Mouse (Mus musculus) T-helper 17 cell (primary cell): ENCODE data around the gene Cdk1.

Experiments
- in situ Hi-C, 2 experiments: fragments of 300-600 bp; cut with MboI, MseI; formaldehyde crosslinking; loops; 1 replicate in 1 of 2; 2 replicates in 1 of 2; pipeline ENCODE4 v1.15.1; 2025; ENCODE audit warnings: high pct_unique_total_duplicates in 2 of 2

The Cdk1 gene

DNA sequence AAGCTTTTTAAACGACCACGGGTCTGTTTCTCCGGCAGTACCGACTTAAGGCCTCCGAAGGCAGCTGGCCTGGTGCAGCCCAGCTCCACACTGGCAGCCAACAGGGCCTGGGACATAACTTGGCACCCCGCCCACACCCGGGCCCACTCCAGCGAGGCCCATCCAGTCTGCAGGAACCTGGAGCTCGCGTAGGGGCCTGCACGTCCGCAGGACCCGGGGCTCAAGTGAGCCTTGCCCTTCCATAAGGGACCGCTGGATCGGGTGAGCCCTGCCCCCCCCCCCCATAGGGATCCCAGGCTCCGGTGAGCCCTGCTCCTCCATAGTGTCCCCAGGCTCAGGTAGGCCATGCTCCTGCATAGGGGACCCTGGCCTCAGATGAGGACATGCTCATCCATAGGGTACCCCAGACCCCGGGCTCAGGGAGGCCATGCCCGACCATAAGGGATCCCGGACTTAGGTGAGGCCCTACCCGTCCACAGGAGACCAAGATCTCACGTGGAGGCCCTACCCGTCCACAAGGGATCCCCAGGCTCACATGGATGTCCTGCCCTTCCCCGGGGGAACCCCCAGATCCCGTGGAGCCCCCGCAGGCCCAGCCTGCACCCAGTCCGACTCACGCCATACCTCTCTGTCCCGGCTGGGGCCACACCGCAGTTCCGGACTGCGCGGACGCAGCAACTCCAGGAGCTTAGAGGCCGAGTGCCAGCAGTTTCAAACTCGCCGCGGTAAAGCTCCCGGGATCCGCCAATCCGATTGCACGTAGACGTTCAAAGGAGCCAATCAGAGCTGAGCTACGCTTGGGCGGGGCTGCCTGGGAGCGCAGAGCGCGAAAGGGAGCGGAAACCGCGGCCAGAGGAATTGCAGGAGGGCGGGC is at the start of gene Cdk1:
TSS of gene Cdk1 (minus strand) at position 727 of the 874 bp plus-strand sequence.
- in situ Hi-C loops, result loop anchor here in 1 of 2 experiments (5.0 kb wide), 1 partner anchor 1885 kb away; the partner anchor contains the start of gene Tfam

DNA sequence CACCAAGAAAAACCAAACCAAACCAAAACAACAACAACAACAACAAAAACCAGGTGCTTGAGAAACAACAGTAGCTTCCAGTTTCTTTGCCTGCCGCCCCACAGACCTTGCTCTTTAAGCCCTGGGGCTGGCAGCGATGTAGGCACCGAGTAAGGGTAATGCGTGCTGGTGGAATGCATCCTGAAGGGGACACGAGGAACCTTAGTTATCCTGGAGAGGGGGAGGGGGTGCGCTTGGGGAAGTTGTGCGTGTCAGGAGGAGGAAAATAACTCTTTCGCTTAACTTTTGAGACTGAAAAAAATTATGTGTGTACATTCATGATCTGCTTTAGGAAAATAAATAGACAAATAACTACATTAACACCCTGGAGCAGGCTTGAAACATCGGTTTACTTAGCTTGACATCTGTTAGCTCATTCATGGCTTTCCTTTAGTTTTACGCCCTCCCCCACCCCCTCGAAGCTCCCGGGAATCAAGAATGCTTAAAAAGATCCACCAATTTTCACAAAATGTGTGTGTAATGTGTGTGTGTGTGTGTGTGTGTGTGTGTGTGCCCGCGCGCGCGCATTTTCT is 47.2 kb upstream of the Cdk1 start:
- in situ Hi-C loops, result no loop called here

DNA sequence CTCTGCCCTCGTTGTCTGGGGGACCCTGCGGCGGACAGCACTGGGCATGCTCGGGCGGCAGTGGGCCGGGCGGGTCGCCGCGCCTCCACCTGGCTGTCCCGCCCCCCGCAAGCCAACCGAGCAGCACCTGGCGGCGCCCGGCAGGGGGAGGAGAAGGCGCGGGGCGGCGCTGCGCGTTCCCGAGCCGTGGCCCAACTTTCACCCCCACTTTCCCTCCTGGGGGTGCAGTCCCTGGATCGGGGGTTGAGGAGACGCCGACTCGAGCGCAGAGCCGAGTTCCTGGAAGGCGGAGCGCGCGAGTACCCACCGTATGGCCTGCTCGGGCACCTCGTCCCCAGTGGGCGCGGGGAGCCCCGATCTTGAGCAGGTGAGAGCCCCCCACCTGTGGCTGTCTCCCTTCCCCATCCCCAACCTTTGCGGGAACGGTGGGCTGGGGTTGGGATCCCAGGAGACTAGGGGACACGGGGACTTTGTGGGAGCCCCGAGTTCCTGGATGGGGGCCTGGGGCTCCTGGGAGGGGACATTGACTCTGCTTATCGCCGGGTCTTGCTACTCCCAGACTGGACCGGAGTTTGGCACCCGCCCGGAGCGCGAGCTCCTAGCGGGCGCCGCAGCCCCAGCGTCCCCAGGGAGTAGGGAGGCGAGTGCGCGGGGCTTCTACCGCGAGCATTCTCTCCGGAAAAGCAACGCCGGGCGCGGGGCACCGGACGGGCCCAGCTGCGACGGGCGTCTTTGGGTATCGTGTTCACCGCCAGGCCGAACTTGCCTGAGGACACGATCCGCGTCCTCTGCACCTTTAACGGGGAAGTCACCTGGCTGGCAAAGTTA is 46.2 kb upstream of the Cdk1 start, which contains the start of gene Ank3:
TSS of gene Ank3 (plus strand) at position 11 of the 828 bp plus-strand sequence.
- in situ Hi-C loops, result no loop called here

DNA sequence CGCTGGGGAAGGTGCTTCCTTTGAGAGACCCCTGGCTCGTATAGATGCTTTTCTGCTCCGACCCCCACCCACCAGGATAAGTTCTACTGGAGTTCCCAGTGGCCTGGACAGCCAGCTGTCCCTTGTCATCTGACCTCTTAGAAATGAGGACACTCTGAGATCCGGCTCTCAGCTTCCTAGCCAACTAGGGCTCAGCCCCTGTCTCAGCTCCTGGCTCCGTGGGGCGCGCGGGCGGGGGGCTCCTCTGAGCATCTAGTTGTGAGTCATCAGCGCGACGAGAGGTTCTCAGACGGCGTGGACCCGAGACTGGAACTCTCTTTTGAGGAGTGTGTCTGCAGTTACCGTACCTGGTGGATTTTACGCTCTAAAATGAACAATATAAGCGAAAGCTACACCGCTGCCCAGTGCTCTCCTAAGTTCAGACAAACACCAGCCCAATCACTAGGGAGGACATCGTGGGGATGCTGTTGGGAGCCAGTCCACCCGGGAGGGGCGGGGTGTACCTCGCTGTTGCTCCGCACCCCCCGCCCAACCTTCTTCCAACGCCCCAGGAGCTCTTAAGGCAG is 45.5 kb upstream of the Cdk1 start:
- in situ Hi-C loops, result no loop called here

DNA sequence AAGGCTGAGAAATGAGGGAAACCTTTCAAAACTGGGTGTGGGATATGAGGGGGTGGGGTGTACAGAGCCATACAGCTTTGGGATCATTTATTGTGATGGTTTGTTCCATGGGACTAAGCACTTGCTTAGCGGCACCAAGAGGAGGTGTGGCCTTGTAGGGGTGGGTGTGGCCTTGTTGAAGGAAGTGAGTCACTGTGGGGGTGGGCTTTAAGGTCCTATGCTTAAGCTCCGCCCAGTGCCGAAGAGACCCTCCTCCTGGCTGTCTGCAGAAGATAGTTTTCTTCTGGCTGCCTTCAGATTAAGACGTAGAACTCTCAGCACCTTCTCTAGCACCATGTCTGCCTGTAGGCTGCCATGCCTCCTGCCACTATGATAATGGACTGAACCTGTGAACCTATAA is 36.8 kb upstream of the Cdk1 start:
- in situ Hi-C loops, result no loop called here

DNA sequence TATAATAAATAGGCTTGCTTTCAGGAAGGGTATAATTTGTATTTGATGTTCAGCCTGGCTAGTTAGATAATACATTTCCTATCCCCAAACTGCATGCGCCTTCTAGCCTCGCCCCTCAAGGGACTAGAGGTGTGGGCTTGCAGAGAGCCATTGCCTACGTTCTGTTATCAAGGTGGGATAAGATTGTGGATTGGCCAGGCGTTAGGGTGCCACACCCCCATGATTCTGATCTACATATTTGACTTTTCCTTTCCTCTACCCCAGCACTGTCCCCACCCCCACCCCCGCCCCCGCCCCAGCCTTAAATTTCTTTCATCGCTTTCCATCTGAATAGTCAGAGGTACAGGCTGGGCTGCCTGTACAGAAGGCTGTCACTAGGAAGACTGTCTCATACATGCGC is 34.0 kb upstream of the Cdk1 start:
- in situ Hi-C loops, result no loop called here

DNA sequence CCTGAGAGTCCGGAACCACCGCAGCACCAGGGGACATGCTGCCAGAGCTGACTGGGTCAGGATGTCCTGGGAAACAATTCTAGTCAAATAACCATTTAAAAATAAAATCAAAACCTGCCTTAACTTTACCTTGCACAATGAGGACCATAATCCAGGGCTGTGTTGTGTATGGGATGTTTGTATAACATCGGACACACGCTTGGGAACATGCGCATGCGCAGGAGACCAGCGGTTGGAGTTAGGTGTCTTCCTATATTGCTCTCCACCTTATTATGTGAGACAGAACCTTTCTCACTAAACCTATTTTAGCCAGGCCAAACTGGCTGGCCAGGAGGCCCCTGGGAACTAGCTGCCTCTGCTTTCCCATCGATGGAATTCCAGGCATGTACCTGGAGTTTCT is 32.4 kb upstream of the Cdk1 start:
- in situ Hi-C loops, result no loop called here

DNA sequence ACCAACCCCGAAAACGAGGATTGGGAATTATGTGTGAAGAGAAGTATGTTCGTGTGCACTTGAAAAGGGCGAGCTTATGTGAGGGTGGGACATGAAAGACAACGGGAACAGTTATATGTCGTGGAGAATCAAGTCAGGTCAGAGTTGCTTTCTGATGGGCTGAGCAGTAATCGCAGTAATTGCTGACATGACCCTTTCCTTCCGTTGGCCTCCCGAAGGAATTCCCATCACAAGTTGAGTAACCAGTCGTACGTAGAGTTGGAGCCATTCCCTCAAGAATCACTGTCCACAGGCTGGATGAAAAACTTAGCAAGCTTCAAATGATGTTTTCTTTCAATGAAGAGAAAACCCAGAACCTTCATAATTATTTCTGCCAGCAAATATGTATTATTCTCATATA is 31.9 kb upstream of the Cdk1 start:
- in situ Hi-C loops, result no loop called here

DNA sequence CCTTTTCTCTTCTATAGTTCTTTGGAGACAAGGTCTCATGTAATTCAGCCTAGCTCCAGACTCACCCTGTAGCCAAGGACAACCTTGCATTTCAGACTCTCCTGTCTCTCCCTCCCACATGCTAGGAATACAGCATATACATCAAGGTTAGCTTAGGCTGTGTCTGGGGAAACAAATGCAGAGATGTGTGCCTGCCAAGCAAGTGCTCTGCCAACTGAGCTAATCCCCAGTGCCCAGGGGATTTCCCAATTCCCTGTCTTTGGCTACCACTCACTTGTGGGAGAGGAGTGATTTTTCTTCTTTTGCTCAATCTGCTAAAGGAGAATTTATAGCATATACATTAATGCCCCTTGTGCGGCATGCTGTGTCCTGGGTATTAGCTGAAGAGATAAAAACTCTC is 30.4 kb upstream of the Cdk1 start:
- in situ Hi-C loops, result no loop called here

DNA sequence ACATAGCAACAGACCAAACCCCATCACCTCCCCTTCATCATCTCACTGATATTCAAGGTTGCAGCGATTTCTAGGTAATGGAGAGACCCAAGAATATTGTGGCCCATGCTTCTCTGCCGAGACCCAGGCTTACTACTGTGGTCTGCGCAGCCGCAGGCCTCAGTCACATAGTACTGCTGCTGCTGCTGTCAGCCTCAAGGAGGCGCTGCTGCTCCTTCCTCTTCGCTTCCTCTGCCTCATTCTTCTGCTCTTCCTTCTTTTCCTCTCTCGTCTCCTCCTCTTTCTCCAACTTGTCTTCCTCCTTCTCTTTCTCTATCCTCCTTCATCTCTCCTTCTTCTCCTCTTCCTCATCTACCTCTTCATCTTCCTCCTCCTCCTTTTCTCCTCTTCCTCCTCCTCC is 22.4 kb upstream of the Cdk1 start:
- in situ Hi-C loops, result loop anchor here in 1 of 2 experiments (5.0 to 10.0 kb wide), 2 partner anchors 52 to 470 kb away; no protein-coding TSS in a partner anchor

DNA sequence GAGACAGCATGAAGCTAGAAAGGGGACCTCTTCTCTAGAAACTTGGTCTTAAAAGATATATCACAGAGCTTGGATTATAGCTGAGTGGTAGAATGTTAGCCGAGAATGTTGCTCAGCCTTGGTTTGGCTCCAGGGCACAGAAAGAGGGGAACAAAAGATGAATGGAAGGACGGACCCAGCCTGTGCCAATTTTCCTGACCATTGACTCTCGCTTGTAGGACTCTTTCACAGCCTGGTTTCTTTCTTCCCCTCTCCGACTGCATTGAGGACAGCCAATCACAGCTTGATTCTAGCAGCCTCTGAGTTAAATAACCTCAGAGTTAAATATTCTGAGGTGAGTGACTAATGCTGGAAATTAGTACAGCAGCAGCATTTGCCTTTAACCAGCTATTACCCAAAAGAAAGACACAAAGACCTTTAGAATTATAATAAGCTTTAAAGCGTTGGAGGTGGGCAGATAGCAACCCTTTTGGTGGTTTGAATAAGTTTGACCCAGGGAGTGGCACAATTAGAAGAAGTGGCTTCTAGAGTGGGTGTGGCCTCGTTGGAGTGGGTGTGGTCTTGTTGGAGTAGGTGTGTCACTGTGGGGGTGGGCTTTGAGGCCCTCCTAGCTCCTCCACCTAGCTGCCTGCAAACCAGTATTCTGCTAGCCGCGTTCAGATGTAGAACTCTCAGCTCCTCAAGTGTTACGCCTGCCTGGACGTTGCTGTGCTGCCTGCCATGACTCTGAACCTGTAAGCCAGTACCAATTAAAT is 21.2 kb upstream of the Cdk1 start:
- in situ Hi-C loops, result loop anchor here in 1 of 2 experiments (10.0 kb wide), 1 partner anchor 471 kb away; no protein-coding TSS in a partner anchor

DNA sequence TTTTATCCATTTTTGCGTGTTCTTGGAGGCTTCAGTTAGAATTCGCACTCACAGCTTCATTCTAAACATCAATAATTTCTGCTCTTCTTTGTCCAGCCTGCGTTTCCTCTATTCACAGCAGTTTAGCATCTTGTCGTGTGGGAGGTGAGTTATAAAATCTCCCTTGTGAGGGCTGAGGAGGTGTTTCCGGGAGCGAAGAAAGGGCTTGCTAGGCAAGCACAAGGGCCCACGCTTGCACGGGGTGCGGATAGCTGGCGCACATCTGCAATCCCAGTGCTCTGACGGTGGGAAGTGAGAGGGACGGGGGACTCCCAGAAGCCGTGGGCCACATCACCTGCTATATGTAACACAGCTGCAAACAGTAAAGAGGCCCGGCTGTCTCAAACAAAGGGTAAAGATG is 19.3 kb upstream of the Cdk1 start:
- in situ Hi-C loops, result loop anchor here in 1 of 2 experiments (10.0 kb wide), 1 partner anchor 473 kb away; no protein-coding TSS in a partner anchor

DNA sequence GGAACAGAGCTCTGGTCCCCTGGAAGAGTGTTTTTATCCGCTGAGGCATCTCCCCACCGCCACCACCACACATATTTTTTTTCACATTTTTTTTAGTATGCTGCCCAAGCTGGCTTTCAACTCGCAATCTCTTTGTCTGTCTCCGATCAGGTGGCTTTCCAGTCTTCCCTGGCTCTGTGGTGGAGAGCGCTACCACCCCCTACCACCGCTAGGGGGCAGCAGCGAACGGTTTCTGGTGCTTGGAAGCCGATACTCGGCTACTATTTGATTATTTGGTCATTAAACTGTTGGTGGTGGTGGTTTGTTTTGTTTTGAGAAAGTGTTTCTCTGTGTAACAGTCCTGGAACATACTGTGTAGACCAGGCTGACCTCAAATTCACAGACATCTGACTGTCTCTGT is 18.7 kb upstream of the Cdk1 start:
- in situ Hi-C loops, result loop anchor here in 1 of 2 experiments (10.0 kb wide), 1 partner anchor 473 kb away; no protein-coding TSS in a partner anchor

DNA sequence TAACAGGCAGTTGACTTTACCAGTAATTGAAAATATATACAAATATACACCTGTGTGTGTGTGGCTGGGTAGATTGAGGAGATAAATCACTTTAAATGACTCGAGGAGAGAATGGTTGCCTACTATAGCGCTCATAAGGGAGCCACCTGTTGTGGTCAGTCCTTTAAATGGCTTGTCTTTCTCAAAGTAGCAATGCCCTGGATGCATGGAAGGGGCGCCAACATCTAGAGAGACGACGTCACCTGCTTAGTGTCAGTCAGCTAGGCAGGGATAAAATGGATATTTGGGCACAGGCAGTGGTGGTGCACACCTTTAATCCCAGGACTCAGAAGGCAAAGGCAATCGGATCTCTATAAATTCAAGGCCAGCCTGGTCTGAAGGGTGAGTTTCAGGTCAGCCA is 16.6 kb upstream of the Cdk1 start:
- in situ Hi-C loops, result no loop called here

DNA sequence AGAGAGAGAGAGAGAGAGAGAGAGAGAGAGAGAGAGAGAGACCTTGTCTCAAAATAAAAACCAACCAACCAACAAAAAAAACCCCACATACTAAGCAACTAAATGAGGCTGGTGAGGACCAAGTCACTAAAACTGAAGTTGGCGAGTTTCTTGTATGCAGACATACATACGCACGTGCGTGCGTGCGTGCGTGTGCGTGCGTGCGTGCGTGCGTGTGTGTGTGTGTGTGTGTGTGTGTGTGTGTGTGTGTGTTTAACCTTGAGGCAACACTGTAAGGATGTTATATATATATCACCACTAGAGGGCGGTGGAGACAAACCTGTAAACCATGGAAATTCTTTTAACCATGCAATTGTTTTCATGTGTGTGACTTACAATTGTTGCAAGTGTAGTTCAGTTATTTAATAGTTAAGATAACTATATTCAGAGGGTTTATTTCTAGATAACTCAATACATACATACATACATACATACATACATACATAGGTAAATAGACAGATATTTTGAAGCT is 14.2 kb upstream of the Cdk1 start:
- in situ Hi-C loops, result no loop called here

DNA sequence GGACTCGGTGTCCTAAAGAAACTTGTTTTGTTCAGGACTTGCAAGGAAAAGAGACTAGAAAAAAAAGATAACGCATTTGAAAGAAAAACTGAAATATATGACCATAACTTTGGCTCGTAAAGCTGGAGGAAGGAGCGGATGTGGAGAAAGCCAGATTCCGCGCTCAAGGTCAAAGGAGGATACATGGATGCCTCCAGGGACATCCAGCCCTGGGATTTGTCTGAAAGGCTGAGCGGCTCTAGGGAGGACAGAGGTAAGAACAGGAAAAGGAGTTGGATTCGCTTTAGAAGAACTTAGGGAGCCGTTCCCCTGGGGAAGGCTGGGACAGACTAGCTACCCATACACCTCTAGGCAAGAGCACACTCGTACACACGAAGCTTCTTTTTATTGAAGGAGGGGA is 13.5 kb upstream of the Cdk1 start:
- in situ Hi-C loops, result no loop called here

DNA sequence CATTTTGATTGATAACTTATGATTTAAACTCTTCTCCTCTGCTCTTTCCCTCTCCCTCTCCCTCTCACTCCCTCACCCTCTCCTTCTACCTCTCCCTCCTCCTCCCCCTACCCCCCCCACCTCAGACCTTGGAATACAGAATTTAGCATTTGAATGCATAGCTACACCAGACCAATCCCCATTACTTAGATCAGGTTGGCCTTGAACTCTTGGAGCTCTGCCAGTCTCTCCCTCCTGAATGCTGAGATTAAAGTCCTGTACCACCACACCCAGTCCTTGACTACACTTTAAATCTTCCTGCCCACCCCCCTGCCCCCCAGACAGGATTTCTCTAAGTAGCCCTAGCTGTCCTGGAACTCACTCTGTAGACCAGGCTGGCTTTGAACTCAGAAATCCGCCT is 6.9 kb upstream of the Cdk1 start:
- in situ Hi-C loops, result no loop called here

DNA sequence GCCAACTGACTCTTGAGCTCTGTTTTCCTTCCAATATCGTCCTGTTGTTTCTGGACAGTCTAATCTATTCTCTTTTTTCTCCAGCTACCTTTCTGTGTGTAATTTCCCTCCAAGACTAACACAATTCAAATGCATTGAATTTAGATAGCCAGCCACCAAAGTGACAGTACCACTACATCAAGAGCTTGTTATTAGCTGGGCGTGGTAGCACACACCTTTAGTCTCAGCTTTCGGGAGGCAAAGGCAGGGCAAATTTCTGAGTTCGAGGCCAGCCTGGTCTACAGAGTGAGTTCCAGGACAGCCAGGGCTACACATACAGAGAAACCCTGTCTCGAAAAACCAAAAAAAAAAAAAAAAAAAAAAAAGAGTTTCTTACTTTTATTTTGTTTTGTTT is 345 bp upstream of the Cdk1 start:
- in situ Hi-C loops, result loop anchor here in 1 of 2 experiments (5.0 kb wide), 1 partner anchor 1884 kb away; the partner anchor contains the start of gene Tfam

DNA sequence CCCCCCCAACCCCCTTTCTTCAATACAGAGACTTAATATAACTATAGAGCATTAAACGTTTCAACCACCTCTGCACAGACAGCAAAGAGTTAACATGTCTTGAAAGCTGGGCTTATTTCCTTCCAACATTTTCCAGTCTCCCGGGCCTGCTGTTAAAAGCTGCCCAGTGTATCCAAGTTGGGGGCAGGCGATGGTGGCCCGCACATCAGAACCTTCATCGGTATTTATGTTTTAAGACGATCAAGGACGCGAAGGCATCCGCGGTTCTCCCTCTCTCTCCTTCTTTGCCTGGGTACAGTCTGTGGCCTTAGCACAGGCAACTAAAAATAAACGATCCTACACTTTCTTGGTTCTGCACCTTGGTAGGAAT is 911 bp downstream of the Cdk1 start:
- in situ Hi-C loops, result loop anchor here in 1 of 2 experiments (5.0 kb wide), 1 partner anchor 1885 kb away; the partner anchor contains the start of gene Tfam
